Mouse (Mus musculus) stomach, embryonic 14.5 days (tissue): ENCODE results near the gene E130308A19Rik. TPM values are rescaled to one million over a fixed set of nuclear protein-coding genes. Genes with fewer than 3 reads are reported as not detected.
A peak's percentile ranks its signal among the peaks of the same experiment; 100 is the strongest.
"Not testable (repeated sequence)": the region's sequence is repeated elsewhere in the genome, so short reads cannot be mapped to it uniquely, and the experiment has no call there.

ENCODE experiments used
- ATAC-seq: fragments of 200-750 bp; cut with Nextera tagmentation; 2 replicates; pipeline ENCODE4 v1.8.0; 2017; ENCODE audit warnings: low read depth, moderate TSS enrichment; ENCODE audit not compliant: insufficient number of reproducible peaks, insufficient read depth, low FRiP score
- H3K27ac ChIP-seq: fragments of 300-500 bp; sonication (generic); 2 replicates; pipeline ENCODE4 v1.5.1; 2014; ENCODE audit warnings: mild to moderate bottlenecking, low read length, moderate library complexity, mixed read lengths
- H3K27me3 ChIP-seq: fragments of 300-500 bp; sonication (generic); 2 replicates; pipeline ENCODE4 v1.6.1; 2014; ENCODE audit warnings: low read length, control low read depth, mixed read lengths; ENCODE audit not compliant: control insufficient read depth, insufficient read depth
- H3K36me3 ChIP-seq: fragments of 300-500 bp; sonication (generic); 2 replicates; pipeline ENCODE4 v1.6.1; 2014; ENCODE audit warnings: mild to moderate bottlenecking, control low read depth, low read length, moderate library complexity, mixed read lengths; ENCODE audit not compliant: control insufficient read depth, insufficient read depth
- H3K4me1 ChIP-seq: fragments of 300-500 bp; sonication (generic); 2 replicates; pipeline ENCODE4 v1.6.1; 2014; ENCODE audit warnings: low read length, control low read depth, mixed read lengths; ENCODE audit not compliant: control insufficient read depth, insufficient read depth
- H3K4me2 ChIP-seq: fragments of 300-500 bp; sonication (generic); replicated peaks from 2 replicates; pipeline ENCODE4 v1.6.1; 2014; ENCODE audit warnings: low read depth, low read length, control low read depth
- H3K4me3 ChIP-seq: fragments of 300-500 bp; sonication (generic); 2 replicates; pipeline ENCODE4 v1.5.1; 2014; ENCODE audit warnings: low read depth, low read length, control low read depth
- H3K9ac ChIP-seq: fragments of 300-500 bp; sonication (generic); replicated peaks from 2 replicates; pipeline ENCODE4 v1.6.1; 2014; ENCODE audit warnings: low read depth, mild to moderate bottlenecking, control low read depth, low read length, moderate library complexity, mixed read lengths
- H3K9me3 ChIP-seq: fragments of 300-500 bp; sonication (generic); 2 replicates; pipeline ENCODE4 v1.6.1; 2016; ENCODE audit warnings: low read depth, low read length, control low read depth; ENCODE audit not compliant: control insufficient read depth
- WGBS: fragments of 180-500 bp; shearing (Covaris S2); extraction: QIAGEN DNeasy Blood & Tissue Kit; methylation state at CpG from one replicate; pipeline ENCODE4 v1.1.7; 2014; 5-methylcytosine and 5-hydroxymethylcytosine counted together
- polyA plus RNA-seq: library from polyadenylated mRNA; unstranded; fragments of >200 nt; fragmentation: Nextera tagmentation; extraction: Ambion mirVana; gene quantifications from 2 replicates; pipeline ENCODE4 v1.2.1, GENCODE M21; 2014

The E130308A19Rik gene
- polyA plus RNA-seq, 1 experiment from 2014 or later = 27.0 TPM

DNA sequence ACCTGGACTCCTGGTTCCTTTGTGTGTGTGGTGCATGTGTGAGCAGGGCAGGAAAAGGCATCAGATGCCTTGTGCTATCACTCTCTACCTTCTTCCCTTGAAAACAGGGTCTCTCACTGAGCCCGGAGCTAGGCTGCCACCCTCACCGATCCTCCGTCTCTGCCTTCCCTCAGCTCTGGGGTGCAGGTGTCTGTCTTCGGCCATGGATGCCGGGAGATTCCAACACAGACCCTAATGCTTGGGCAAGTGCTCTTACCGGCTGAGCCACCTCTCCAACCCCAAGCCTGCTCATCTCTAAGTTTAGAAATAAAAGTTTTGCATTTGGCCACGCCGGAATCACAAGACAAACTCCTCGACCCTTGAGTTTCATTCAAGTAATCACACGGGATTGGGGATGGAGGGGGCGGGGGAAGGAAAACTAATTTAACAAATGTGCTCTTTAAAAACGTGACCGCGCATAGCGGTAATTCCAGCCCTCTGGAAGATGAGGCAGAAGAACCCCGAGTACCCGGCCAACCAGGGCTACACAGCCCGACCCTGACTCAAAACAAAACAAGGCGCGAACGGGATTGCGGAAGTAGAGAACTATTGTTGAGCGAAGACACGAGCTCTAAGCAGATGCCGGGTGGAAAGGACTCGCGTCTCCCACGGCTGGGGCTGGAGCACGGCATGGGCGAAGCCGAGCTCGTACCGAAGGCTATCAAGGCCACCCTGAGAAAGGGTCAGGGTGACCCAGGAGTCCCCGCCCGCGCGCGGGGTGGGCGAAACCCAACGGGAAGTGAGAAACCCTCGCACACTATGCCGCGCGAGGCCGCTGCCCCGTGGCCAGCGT is 157.1 kb downstream of the E130308A19Rik start:
- Histone ChIP-seq H3K27ac (peak overlapping the region; percentile 72), H3K36me3 (no peaks in the 10 kb centered on the region), H3K4me3 (peak overlapping the region; percentile 97), H3K9ac (peak overlapping the region; percentile 81), H3K4me2 (peak overlapping the region; percentile 84), H3K9me3 (no peaks in the 10 kb centered on the region), H3K27me3 (no peaks in the 10 kb centered on the region), H3K4me1 (no peaks in the 10 kb centered on the region)
- peak; percentile 39; the same call in 1 of the 2 replicates for ATAC-seq
- WGBS = under 1% methylated on average over 47 of the region's 47 CpGs

DNA sequence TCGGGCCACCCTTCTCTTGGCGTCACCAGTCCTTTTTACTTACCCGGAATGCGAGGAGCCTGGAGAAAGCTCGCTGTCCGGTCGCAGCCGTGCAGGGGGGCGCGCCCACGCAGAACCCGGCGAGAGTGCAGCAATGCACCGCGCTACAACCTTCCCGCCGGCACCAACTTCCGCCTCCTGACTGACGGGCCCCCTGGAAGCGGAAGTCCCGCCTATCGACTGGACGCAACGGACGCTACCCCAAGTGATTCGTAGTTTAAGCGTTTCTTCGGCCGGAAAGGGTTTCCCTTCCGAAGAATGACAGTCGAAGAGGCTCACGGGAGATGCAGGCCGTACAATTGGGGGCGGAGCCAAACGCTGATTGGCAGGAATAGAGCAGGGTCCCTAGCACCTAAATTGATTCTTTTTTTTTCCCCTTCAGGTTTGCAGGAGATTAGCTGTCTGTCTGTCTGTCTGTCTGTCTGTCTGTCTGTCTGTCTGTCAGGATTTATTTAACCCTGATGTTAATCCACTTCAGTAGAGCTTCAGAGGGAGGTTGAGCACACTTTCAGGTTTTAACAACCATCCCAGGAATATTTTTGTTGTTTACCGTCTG is 157.8 kb downstream of the E130308A19Rik start:
- no peaks in the 10 kb centered on the region for H3K9me3 ChIP-seq
- H3K27me3 ChIP-seq = no peaks in the 10 kb centered on the region
- H3K4me1 ChIP-seq = no peaks in the 10 kb centered on the region
- H3K4me3 ChIP-seq = peak overlapping the region; percentile 97
- peak overlapping the region; percentile 81 for H3K9ac ChIP-seq
- ATAC-seq = peak; percentile 95
- under 1% methylated on average over 36 of the region's 36 CpGs for WGBS
- no peaks in the 10 kb centered on the region for H3K36me3 ChIP-seq
- peak overlapping the region; percentile 84 for H3K4me2 ChIP-seq
- H3K27ac ChIP-seq = peak overlapping the region; percentile 72

DNA sequence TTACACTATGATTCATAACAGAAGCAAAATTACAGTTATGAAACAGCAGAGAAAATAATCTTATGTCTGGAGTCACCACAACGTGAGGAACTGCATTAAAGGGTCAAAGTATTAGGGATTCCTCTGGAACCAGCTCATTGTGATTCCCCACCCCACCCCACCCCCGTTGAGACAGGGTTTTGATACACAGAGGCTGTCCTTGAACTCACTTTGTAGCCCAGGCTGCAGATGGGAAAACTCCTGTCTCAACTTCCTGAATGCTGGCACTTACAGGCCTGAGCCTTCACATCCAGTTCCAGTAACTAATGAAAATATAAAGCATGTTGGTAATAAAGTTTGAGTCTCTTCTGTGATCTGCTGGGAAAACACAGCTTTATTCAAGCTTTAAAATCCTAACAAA is 159.4 kb downstream of the E130308A19Rik start:
- no peak overlapping the region for H3K27ac ChIP-seq
- no peak overlapping the region for H3K4me3 ChIP-seq
- no peak overlapping the region for H3K9ac ChIP-seq
- H3K27me3 ChIP-seq = no peaks in the 10 kb centered on the region
- H3K9me3 ChIP-seq = no peaks in the 10 kb centered on the region
- H3K36me3 ChIP-seq = no peaks in the 10 kb centered on the region
- no peak overlapping the region for H3K4me2 ChIP-seq
- WGBS = 18% methylated on average over 2 of the region's 2 CpGs
- ATAC-seq = no peak
- H3K4me1 ChIP-seq = no peaks in the 10 kb centered on the region

DNA sequence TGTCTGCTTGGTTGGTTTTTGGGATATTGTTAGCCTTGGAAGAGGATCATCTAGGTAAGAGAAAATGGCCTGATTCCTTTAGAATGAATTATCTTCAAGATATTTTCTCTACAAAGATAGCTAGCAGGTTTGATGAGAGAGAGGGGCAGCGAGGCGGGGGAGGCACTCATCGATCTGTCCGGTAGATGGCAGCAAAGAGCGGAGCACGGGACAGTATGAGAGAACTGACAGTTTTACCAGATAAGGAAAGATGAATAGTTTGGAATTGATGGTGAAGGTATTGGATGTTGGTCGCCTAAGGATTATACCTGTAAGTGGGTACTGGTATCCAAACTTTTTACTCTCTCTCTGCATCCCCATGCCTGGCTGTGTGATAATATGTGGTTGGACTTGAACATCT is 160.7 kb downstream of the E130308A19Rik start:
- H3K9me3 ChIP-seq = no peaks in the 10 kb centered on the region
- H3K36me3 ChIP-seq = no peaks in the 10 kb centered on the region
- no peaks in the 10 kb centered on the region for H3K4me1 ChIP-seq
- no peak overlapping the region for H3K4me3 ChIP-seq
- no peak overlapping the region for H3K27ac ChIP-seq
- H3K4me2 ChIP-seq = no peak overlapping the region
- 1% methylated on average over 7 of the region's 7 CpGs for WGBS
- no peaks in the 10 kb centered on the region for H3K27me3 ChIP-seq
- ATAC-seq = 0 out of 2 replicates have a peak, but pooled peaks have one; percentile 30
- H3K9ac ChIP-seq = no peak overlapping the region

DNA sequence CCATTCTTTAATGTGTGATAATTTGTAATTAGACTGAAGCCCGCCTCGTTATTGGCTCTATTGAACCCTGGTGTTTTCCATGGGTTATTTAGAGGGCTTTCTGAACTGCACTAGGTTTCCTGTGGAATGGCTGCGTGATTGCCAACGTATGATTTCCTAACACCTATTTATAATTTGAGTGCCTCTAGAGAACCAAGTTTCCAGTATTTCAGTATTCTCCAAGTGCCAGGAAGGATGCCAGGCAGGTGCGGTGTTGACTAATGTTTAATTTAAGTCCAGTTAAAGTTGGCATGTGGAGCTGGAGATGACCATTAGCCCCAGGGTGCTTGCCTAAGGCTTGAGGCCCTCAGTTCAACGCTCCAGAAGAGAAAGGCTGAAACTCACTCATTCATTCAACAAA is 161.1 kb downstream of the E130308A19Rik start:
- no peak overlapping the region for H3K9ac ChIP-seq
- no peaks in the 10 kb centered on the region for H3K9me3 ChIP-seq
- H3K4me3 ChIP-seq = no peak overlapping the region
- no peak overlapping the region for H3K4me2 ChIP-seq
- H3K36me3 ChIP-seq = no peaks in the 10 kb centered on the region
- ATAC-seq = no peak
- 67% methylated on average over 6 of the region's 6 CpGs for WGBS
- H3K27me3 ChIP-seq = no peaks in the 10 kb centered on the region
- no peak overlapping the region for H3K27ac ChIP-seq
- H3K4me1 ChIP-seq = no peaks in the 10 kb centered on the region

DNA sequence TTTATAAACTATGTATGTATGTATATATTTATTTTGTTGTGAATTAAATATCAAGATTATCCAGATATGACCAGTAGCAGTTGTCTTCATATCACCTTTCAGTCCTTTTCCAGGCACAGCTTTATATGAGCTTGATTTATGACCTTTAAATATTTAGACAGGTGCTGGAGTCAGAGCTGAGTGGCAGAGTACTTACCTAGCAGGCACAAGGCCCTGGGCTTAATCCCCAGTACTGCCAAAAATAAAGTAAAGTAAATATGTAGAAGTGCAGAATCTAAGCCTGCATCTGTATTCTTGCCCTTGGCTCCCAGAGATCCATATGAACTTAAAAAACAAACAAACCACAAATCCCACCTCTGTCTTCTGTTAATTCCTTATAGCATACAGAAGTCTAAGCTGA is 163.0 kb downstream of the E130308A19Rik start:
- Histone ChIP-seq H3K27ac (no peak overlapping the region), H3K27me3 (no peaks in the 10 kb centered on the region), H3K4me2 (no peak overlapping the region), H3K9me3 (no peaks in the 10 kb centered on the region), H3K4me3 (no peak overlapping the region), H3K4me1 (no peaks in the 10 kb centered on the region), H3K9ac (no peak overlapping the region), H3K36me3 (no peaks in the 10 kb centered on the region)
- ATAC-seq = no peak; the same call in 1 of the 2 replicates

DNA sequence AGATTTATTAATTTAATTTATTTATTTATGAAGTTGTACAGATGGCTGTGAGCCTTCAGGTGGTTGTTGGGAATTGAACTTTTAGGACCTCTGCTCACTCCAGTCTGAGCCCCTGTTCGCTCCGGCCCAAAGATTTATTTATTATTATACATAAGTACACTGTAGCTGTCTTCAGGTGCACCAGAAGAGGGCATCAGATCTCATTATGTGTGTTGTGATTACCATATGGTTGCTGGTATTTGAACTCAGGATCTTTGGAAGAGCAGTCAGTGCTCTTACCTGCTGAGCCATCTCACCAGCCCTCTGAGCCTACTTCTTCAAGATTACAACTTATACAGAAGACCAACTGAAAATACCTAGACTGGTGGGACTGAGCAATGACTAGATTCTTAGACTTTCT is 167.6 kb downstream of the E130308A19Rik start:
- H3K9me3 ChIP-seq, H3K36me3 ChIP-seq, H3K4me2 ChIP-seq, H3K27ac ChIP-seq, H3K27me3 ChIP-seq, ATAC-seq, H3K4me3 ChIP-seq, H3K9ac ChIP-seq, H3K4me1 ChIP-seq: not testable (repeated sequence)
- WGBS = 79% methylated on average over 2 of the region's 2 CpGs

DNA sequence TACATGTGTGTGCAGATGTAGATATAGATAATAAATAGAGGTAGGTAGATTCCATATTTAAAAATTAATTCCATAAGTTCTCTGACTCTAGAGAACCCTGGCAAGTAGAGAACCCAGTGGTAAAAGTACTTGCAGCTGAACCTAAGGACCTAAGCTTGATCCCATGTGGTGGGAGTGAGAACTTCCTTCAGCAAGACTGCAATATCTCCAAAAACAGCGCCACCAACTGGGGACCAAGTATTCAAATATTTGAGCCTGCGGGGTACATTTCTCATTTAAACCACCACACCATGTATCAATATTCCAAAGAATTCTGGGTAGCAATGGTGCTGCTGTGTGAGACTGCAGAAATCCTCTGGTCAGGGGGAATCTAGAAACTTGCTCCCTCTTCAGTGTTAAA is 168.1 kb downstream of the E130308A19Rik start:
- Histone ChIP-seq H3K36me3 (no peaks in the 10 kb centered on the region), H3K27ac (no peak overlapping the region), H3K4me2 (no peak overlapping the region), H3K4me1 (no peaks in the 10 kb centered on the region), H3K9me3 (no peaks in the 10 kb centered on the region), H3K27me3 (no peaks in the 10 kb centered on the region), H3K4me3 (no peak overlapping the region), H3K9ac (no peak overlapping the region)
- WGBS = 76% methylated on average over 2 of the region's 2 CpGs
- ATAC-seq = no peak
